Mouse (Mus musculus): ENCODE measurements around the gene Senp5. TPM values are rescaled to one million over a fixed set of nuclear protein-coding genes. Genes with fewer than 3 reads are reported as not detected.

Gene Senp5
- polyA plus RNA-seq, 1 experiment from 2014 or later: 19.2 TPM

GRCm38 (mm10) chr16:31932840-31933697 is 70.0 kb downstream of the Senp5 start:
- WGBS: 1% methylated on average over 50 of the region's 50 CpGs
- Histone ChIP-seq H3K9me3 (ENCODE audit: control insufficient read depth, low read length) (no peaks in the 10 kb centered on the region), H3K36me3 (ENCODE audit: control insufficient read depth, insufficient read depth) (no peaks in the 10 kb centered on the region), H3K4me1 (replicated peaks; ENCODE audit: control insufficient read depth, insufficient read depth, low read length) (peaks cover 26% of the 10 kb centered on the region), H3K4me3 (replicated peaks; ENCODE audit: low read length) (peak overlapping the region; percentile 52), H3K27me3 (replicated peaks; ENCODE audit: control insufficient read depth, insufficient read depth, low read length) (peaks cover 6% of the 10 kb centered on the region), H3K9ac (replicated peaks; ENCODE audit: low read depth, low read length) (peak overlapping the region; percentile 78), H3K4me2 (ENCODE audit: low read length) (peak overlapping the region; percentile 94), H3K27ac (ENCODE audit: low read length) (peak overlapping the region; percentile 93)
- ATAC-seq: peak; percentile 99

- peak overlapping the region; percentile 93 for H3K27ac ChIP-seq (ENCODE audit: low read length)
- WGBS: 28% methylated on average over 5 of the region's 5 CpGs
- no peaks in the 10 kb centered on the region for H3K9me3 ChIP-seq (ENCODE audit: control insufficient read depth, low read length)
- ATAC-seq: peak; percentile 0; the same call in 1 of the 2 replicates
- H3K4me1 ChIP-seq (replicated peaks; ENCODE audit: control insufficient read depth, insufficient read depth, low read length): peaks cover 26% of the 10 kb centered on the region
- H3K27me3 ChIP-seq (replicated peaks; ENCODE audit: control insufficient read depth, insufficient read depth, low read length): peaks cover 6% of the 10 kb centered on the region
- no peak overlapping the region for H3K4me3 ChIP-seq (replicated peaks; ENCODE audit: low read length)
- no peaks in the 10 kb centered on the region for H3K36me3 ChIP-seq (ENCODE audit: control insufficient read depth, insufficient read depth)
- peak overlapping the region; percentile 78; the same call in 1 of the 2 replicates for H3K9ac ChIP-seq (replicated peaks; ENCODE audit: low read depth, low read length)
- H3K4me2 ChIP-seq (ENCODE audit: low read length): peak overlapping the region; percentile 94
These were observed 70.8 kb downstream of the Senp5 start for GRCm38 (mm10) chr16:31932255-31932654.

- WGBS: 60% methylated on average over 17 of the region's 17 CpGs
- ATAC-seq: no peak
- Histone ChIP-seq H3K4me3 (replicated peaks; ENCODE audit: low read length) (no peak overlapping the region), H3K27ac (ENCODE audit: low read length) (no peak overlapping the region), H3K9ac (replicated peaks; ENCODE audit: low read depth, low read length) (no peak overlapping the region), H3K36me3 (ENCODE audit: control insufficient read depth, insufficient read depth) (no peaks in the 10 kb centered on the region), H3K27me3 (replicated peaks; ENCODE audit: control insufficient read depth, insufficient read depth, low read length) (peaks cover 6% of the 10 kb centered on the region), H3K4me1 (replicated peaks; ENCODE audit: control insufficient read depth, insufficient read depth, low read length) (peaks cover 26% of the 10 kb centered on the region), H3K4me2 (ENCODE audit: low read length) (no peak overlapping the region), H3K9me3 (ENCODE audit: control insufficient read depth, low read length) (no peaks in the 10 kb centered on the region)
These were observed 71.8 kb downstream of the Senp5 start for GRCm38 (mm10) chr16:31931330-31931729.

- Histone ChIP-seq H3K9ac (replicated peaks; ENCODE audit: low read depth, low read length) (no peak overlapping the region), H3K4me2 (ENCODE audit: low read length) (no peak overlapping the region), H3K36me3 (ENCODE audit: control insufficient read depth, insufficient read depth) (no peaks in the 10 kb centered on the region), H3K4me1 (replicated peaks; ENCODE audit: control insufficient read depth, insufficient read depth, low read length) (0 out of 2 replicates have a peak, but pooled peaks cover under 1% of the 10 kb centered on the region), H3K27ac (ENCODE audit: low read length) (no peak overlapping the region), H3K4me3 (replicated peaks; ENCODE audit: low read length) (no peak overlapping the region), H3K27me3 (replicated peaks; ENCODE audit: control insufficient read depth, insufficient read depth, low read length) (no peaks in the 10 kb centered on the region), H3K9me3 (ENCODE audit: control insufficient read depth, low read length) (no peaks in the 10 kb centered on the region)
- 91% methylated on average over 5 of the region's 5 CpGs for WGBS
- ATAC-seq: no peak
These were observed 75.7 kb downstream of the Senp5 start for GRCm38 (mm10) chr16:31927412-31927811.

- Histone ChIP-seq H3K4me2 (ENCODE audit: low read length) (no peak overlapping the region), H3K9me3 (ENCODE audit: control insufficient read depth, low read length) (no peaks in the 10 kb centered on the region), H3K4me1 (replicated peaks; ENCODE audit: control insufficient read depth, insufficient read depth, low read length) (no peaks in the 10 kb centered on the region), H3K27me3 (replicated peaks; ENCODE audit: control insufficient read depth, insufficient read depth, low read length) (no peaks in the 10 kb centered on the region), H3K36me3 (ENCODE audit: control insufficient read depth, insufficient read depth) (no peaks in the 10 kb centered on the region), H3K27ac (ENCODE audit: low read length) (no peak overlapping the region), H3K9ac (replicated peaks; ENCODE audit: low read depth, low read length) (no peak overlapping the region), H3K4me3 (replicated peaks; ENCODE audit: low read length) (no peak overlapping the region)
- no peak for ATAC-seq
- WGBS: 87% methylated on average over 13 of the region's 13 CpGs
These were observed 76.4 kb downstream of the Senp5 start for GRCm38 (mm10) chr16:31926547-31927182.

GRCm38 (mm10) chr16:31926091-31926490 is 77.0 kb downstream of the Senp5 start:
- 73% methylated on average over 6 of the region's 6 CpGs for WGBS
- H3K9me3 ChIP-seq (ENCODE audit: control insufficient read depth, low read length): no peaks in the 10 kb centered on the region
- ATAC-seq: no peak
- no peak overlapping the region for H3K27ac ChIP-seq (ENCODE audit: low read length)
- H3K27me3 ChIP-seq (replicated peaks; ENCODE audit: control insufficient read depth, insufficient read depth, low read length): no peaks in the 10 kb centered on the region
- no peaks in the 10 kb centered on the region for H3K4me1 ChIP-seq (replicated peaks; ENCODE audit: control insufficient read depth, insufficient read depth, low read length)
- no peak overlapping the region for H3K9ac ChIP-seq (replicated peaks; ENCODE audit: low read depth, low read length)
- H3K4me2 ChIP-seq (ENCODE audit: low read length): no peak overlapping the region
- H3K36me3 ChIP-seq (ENCODE audit: control insufficient read depth, insufficient read depth): no peaks in the 10 kb centered on the region
- H3K4me3 ChIP-seq (replicated peaks; ENCODE audit: low read length): no peak overlapping the region

- Histone ChIP-seq H3K4me1 (replicated peaks; ENCODE audit: control insufficient read depth, insufficient read depth, low read length) (no peaks in the 10 kb centered on the region), H3K9me3 (ENCODE audit: control insufficient read depth, low read length) (no peaks in the 10 kb centered on the region), H3K27me3 (replicated peaks; ENCODE audit: control insufficient read depth, insufficient read depth, low read length) (no peaks in the 10 kb centered on the region), H3K4me2 (ENCODE audit: low read length) (no peak overlapping the region), H3K4me3 (replicated peaks; ENCODE audit: low read length) (no peak overlapping the region), H3K27ac (ENCODE audit: low read length) (no peak overlapping the region), H3K36me3 (ENCODE audit: control insufficient read depth, insufficient read depth) (no peaks in the 10 kb centered on the region), H3K9ac (replicated peaks; ENCODE audit: low read depth, low read length) (no peak overlapping the region)
- WGBS: 81% methylated on average over 6 of the region's 6 CpGs
- no peak for ATAC-seq
These were observed 78.7 kb downstream of the Senp5 start for GRCm38 (mm10) chr16:31924368-31924767.

- Histone ChIP-seq H3K4me3 (replicated peaks; ENCODE audit: low read length) (no peak overlapping the region), H3K4me1 (replicated peaks; ENCODE audit: control insufficient read depth, insufficient read depth, low read length) (peaks cover 3% of the 10 kb centered on the region), H3K9me3 (ENCODE audit: control insufficient read depth, low read length) (no peaks in the 10 kb centered on the region), H3K27me3 (replicated peaks; ENCODE audit: control insufficient read depth, insufficient read depth, low read length) (no peaks in the 10 kb centered on the region), H3K9ac (replicated peaks; ENCODE audit: low read depth, low read length) (peak overlapping the region; percentile 35), H3K36me3 (ENCODE audit: control insufficient read depth, insufficient read depth) (no peaks in the 10 kb centered on the region), H3K4me2 (ENCODE audit: low read length) (peak overlapping the region; percentile 20), H3K27ac (ENCODE audit: low read length) (no peak overlapping the region)
- ATAC-seq: peak; percentile 82
- WGBS: 4% methylated on average over 14 of the region's 14 CpGs
These were observed 84.8 kb downstream of the Senp5 start for GRCm38 (mm10) chr16:31918248-31918724.

GRCm38 (mm10) chr16:31917776-31918175 is 85.3 kb downstream of the Senp5 start:
- H3K4me1 ChIP-seq (replicated peaks; ENCODE audit: control insufficient read depth, insufficient read depth, low read length): peaks cover 3% of the 10 kb centered on the region
- no peak overlapping the region for H3K27ac ChIP-seq (ENCODE audit: low read length)
- no peak overlapping the region for H3K4me3 ChIP-seq (replicated peaks; ENCODE audit: low read length)
- H3K9me3 ChIP-seq (ENCODE audit: control insufficient read depth, low read length): no peaks in the 10 kb centered on the region
- no peaks in the 10 kb centered on the region for H3K36me3 ChIP-seq (ENCODE audit: control insufficient read depth, insufficient read depth)
- WGBS: 87% methylated on average over 11 of the region's 11 CpGs
- H3K4me2 ChIP-seq (ENCODE audit: low read length): no peak overlapping the region
- no peaks in the 10 kb centered on the region for H3K27me3 ChIP-seq (replicated peaks; ENCODE audit: control insufficient read depth, insufficient read depth, low read length)
- ATAC-seq: no peak
- H3K9ac ChIP-seq (replicated peaks; ENCODE audit: low read depth, low read length): no peak overlapping the region; the same call in 1 of the 2 replicates

Measured in forebrain, embryonic 16.5 days (tissue).